20 mouse cellular contexts compared by ENCODE assay signal in genomic region chr19:50005248-50005647, GRCm38 (mm10).
DNase-seq lines count a peak whose midpoint lies in the region; ATAC-seq and TF ChIP-seq lines count a peak whose summit lies in the region.
"Had no signal": no experiment of that assay in that cellular context is flagged by ENCODE, and none has a peak within 500 bp of the region (broad histone marks: within the 10 kb centered on the region; RNA-seq: fewer than 3 reads in every experiment).

No protein-coding gene starts in this region.

- H3K9ac ChIP-seq in forebrain, embryonic 16.5 days (replicated peaks; ENCODE audit: low read depth, low read length): no peak overlapping the region
- no peak overlapping the region for H3K9ac ChIP-seq in forebrain, postnatal 0 days
- H3K9ac ChIP-seq in neural tube, embryonic 13.5 days: no peak overlapping the region
- H3K9ac ChIP-seq in midbrain, embryonic 14.5 days (replicated peaks; ENCODE audit: low read length): no peak overlapping the region
- H3K9ac ChIP-seq: embryonic facial prominence, embryonic 15.5 days; liver, postnatal 0 days had no signal

- no peak overlapping the region for H3K27ac ChIP-seq in forebrain, embryonic 16.5 days (ENCODE audit: low read length)
- H3K27ac ChIP-seq in forebrain, postnatal 0 days (ENCODE audit: low read depth, low read length): no peak overlapping the region
- H3K27ac ChIP-seq in neural tube, embryonic 13.5 days (replicated peaks): 0 out of 2 replicates have a peak overlapping the region, but pooled peaks have one; percentile 15
- peak overlapping the region; percentile 49 for H3K27ac ChIP-seq in midbrain, embryonic 14.5 days (replicated peaks; ENCODE audit: low read depth, low read length)
- H3K27ac ChIP-seq: embryonic facial prominence, embryonic 15.5 days; forebrain, embryonic 10.5 days; gastrocnemius, adult 2 months had no signal

- H3K4me1 ChIP-seq in forebrain, embryonic 16.5 days (replicated peaks; ENCODE audit: control insufficient read depth, insufficient read depth, low read length): no peaks in the 10 kb centered on the region
- no peaks in the 10 kb centered on the region for H3K4me1 ChIP-seq in forebrain, postnatal 0 days (ENCODE audit: insufficient read depth)
- no peaks in the 10 kb centered on the region for H3K4me1 ChIP-seq in neural tube, embryonic 13.5 days (replicated peaks)
- H3K4me1 ChIP-seq in midbrain, embryonic 14.5 days (ENCODE audit: control insufficient read depth, insufficient read depth, low read length): no peaks in the 10 kb centered on the region; the same call in 1 of the 2 replicates
- H3K4me1 ChIP-seq: embryonic facial prominence, embryonic 15.5 days; forebrain, embryonic 10.5 days had no signal

- no peaks in the 10 kb centered on the region for H3K27me3 ChIP-seq in forebrain, embryonic 16.5 days (replicated peaks; ENCODE audit: control insufficient read depth, insufficient read depth, low read length)
- H3K27me3 ChIP-seq in forebrain, postnatal 0 days (ENCODE audit: insufficient read depth, low read length): no peaks in the 10 kb centered on the region
- no peaks in the 10 kb centered on the region for H3K27me3 ChIP-seq in neural tube, embryonic 13.5 days
- H3K27me3 ChIP-seq in midbrain, embryonic 14.5 days (ENCODE audit: control insufficient read depth, insufficient read depth, low read length): no peaks in the 10 kb centered on the region
- H3K27me3 ChIP-seq: embryonic facial prominence, embryonic 15.5 days had no signal

- no peak for TF ChIP-seq CTCF in forebrain, postnatal 0 days (IDR thresholded peaks at IDR 0.05; ENCODE audit: low read depth)

- H3K4me2 ChIP-seq in forebrain, embryonic 16.5 days (ENCODE audit: low read length): no peak overlapping the region
- H3K4me2 ChIP-seq in forebrain, postnatal 0 days (ENCODE audit: low read depth): no peak overlapping the region
- H3K4me2 ChIP-seq in neural tube, embryonic 13.5 days: peak overlapping the region; percentile 27; the same call in 1 of the 2 replicates
- H3K4me2 ChIP-seq in midbrain, embryonic 14.5 days (ENCODE audit: low read length): peak overlapping the region; percentile 41
- H3K4me2 ChIP-seq: embryonic facial prominence, embryonic 15.5 days had no signal

- no peak for DNase-seq in forebrain, postnatal 0 days
- no peak for DNase-seq in neural tube, embryonic 10.5 days (ENCODE audit: extremely low spot score, low spot score)
- DNase-seq in midbrain, embryonic 14.5 days: peak; percentile 49
- no peak for DNase-seq in ovary, adult 18-20 months (ENCODE audit: low spot score)
- no peak for DNase-seq in lung, postnatal 14 days
- DNase-seq: adrenal gland, postnatal 10 days; cerebellum, adult 9-10 months; gastrocnemius, adult 2 months; heart, adult 18-20 months; heart, postnatal 10 days; kidney, adult 9 months; kidney, postnatal 36 days; liver; liver, postnatal 0 days; thymus, adult 2 months had no signal

- no peaks in the 10 kb centered on the region for H3K9me3 ChIP-seq in forebrain, embryonic 16.5 days (ENCODE audit: control insufficient read depth, low read length)
- no peaks in the 10 kb centered on the region for H3K9me3 ChIP-seq in forebrain, postnatal 0 days (ENCODE audit: low read length)
- H3K9me3 ChIP-seq in neural tube, embryonic 13.5 days: no peaks in the 10 kb centered on the region
- H3K9me3 ChIP-seq in midbrain, embryonic 14.5 days (ENCODE audit: control insufficient read depth, low read length): no peaks in the 10 kb centered on the region
- H3K9me3 ChIP-seq: embryonic facial prominence, embryonic 15.5 days; forebrain, embryonic 10.5 days had no signal

- H3K4me3 ChIP-seq in forebrain, embryonic 16.5 days (replicated peaks; ENCODE audit: low read length): no peak overlapping the region
- H3K4me3 ChIP-seq in forebrain, postnatal 0 days (ENCODE audit: low read depth, low read length): no peak overlapping the region
- no peak overlapping the region for H3K4me3 ChIP-seq in neural tube, embryonic 13.5 days
- H3K4me3 ChIP-seq in midbrain, embryonic 14.5 days (replicated peaks; ENCODE audit: low read depth, low read length): 0 out of 2 replicates have a peak overlapping the region, but pooled peaks have one; percentile 8
- H3K4me3 ChIP-seq: embryonic facial prominence, embryonic 15.5 days; forebrain, embryonic 10.5 days; gastrocnemius, adult 2 months had no signal

- 35% methylated on average over 7 of the region's 7 CpGs for WGBS in forebrain, embryonic 16.5 days
- WGBS in forebrain, postnatal 0 days: 35% methylated on average over 7 of the region's 7 CpGs
- 38% methylated on average over 7 of the region's 7 CpGs for WGBS in neural tube, embryonic 13.5 days
- WGBS in midbrain, embryonic 14.5 days: 14% methylated on average over 7 of the region's 7 CpGs

- 0 out of 2 replicates have a peak, but pooled peaks have one; percentile 10 for ATAC-seq in forebrain, embryonic 16.5 days
- ATAC-seq in forebrain, postnatal 0 days: no peak
- no peak for ATAC-seq in neural tube, embryonic 13.5 days (ENCODE audit: low read depth)
- ATAC-seq in midbrain, embryonic 14.5 days (ENCODE audit: low FRiP score, low TSS enrichment): 0 out of 2 replicates have a peak, but pooled peaks have one; percentile 31
- ATAC-seq in frontal cortex, adult (ENCODE audit: low TSS enrichment): no peak
- ATAC-seq: liver, postnatal 0 days had no signal

- no peaks in the 10 kb centered on the region for H3K36me3 ChIP-seq in forebrain, embryonic 16.5 days (ENCODE audit: control insufficient read depth, insufficient read depth)
- no peaks in the 10 kb centered on the region for H3K36me3 ChIP-seq in forebrain, postnatal 0 days (ENCODE audit: insufficient read depth)
- H3K36me3 ChIP-seq in neural tube, embryonic 13.5 days: no peaks in the 10 kb centered on the region
- no peaks in the 10 kb centered on the region for H3K36me3 ChIP-seq in midbrain, embryonic 14.5 days (ENCODE audit: control insufficient read depth, insufficient read depth, low read length)
- H3K36me3 ChIP-seq: embryonic facial prominence, embryonic 15.5 days; forebrain, embryonic 10.5 days had no signal

Comparison
In these comparisons a context has a peak if more than half of its experiments do, and no peak if none do; other contexts are left out.
1. ATAC-seq: peak in forebrain, embryonic 16.5 days (single experiment) and midbrain, embryonic 14.5 days (single experiment); none in forebrain, postnatal 0 days (single experiment), neural tube, embryonic 13.5 days (single experiment) and frontal cortex, adult (single experiment).
2. H3K27ac ChIP-seq: peak in neural tube, embryonic 13.5 days (single experiment) and midbrain, embryonic 14.5 days (single experiment); none in forebrain, embryonic 16.5 days (single experiment) and forebrain, postnatal 0 days (single experiment).
3. H3K4me2 ChIP-seq: peak in neural tube, embryonic 13.5 days (single experiment) and midbrain, embryonic 14.5 days (single experiment); none in forebrain, embryonic 16.5 days (single experiment) and forebrain, postnatal 0 days (single experiment).